Mouse (Mus musculus): ENCODE measurements around the gene Fryl.

Gene Fryl

GRCm38 (mm10) chr5:73157502-73157901 lies 98.9 kb downstream of the Fryl start:
- no peak for DNase-seq (ENCODE audit: low spot score)

- no peak for DNase-seq (ENCODE audit: low spot score)
These were observed 99.4 kb downstream of the Fryl start for GRCm38 (mm10) chr5:73157009-73157408.

GRCm38 (mm10) chr5:73156226-73156926 lies 100.0 kb downstream of the Fryl start:
- no peak for DNase-seq (ENCODE audit: low spot score)

- no peak for DNase-seq (ENCODE audit: low spot score)
These were observed 102.5 kb downstream of the Fryl start for GRCm38 (mm10) chr5:73153802-73154465.

- no peak for DNase-seq (ENCODE audit: low spot score)
These were observed 104.2 kb downstream of the Fryl start for GRCm38 (mm10) chr5:73152206-73152605.

GRCm38 (mm10) chr5:73150877-73151445 lies 105.5 kb downstream of the Fryl start:
- no peak for DNase-seq (ENCODE audit: low spot score)

- DNase-seq (ENCODE audit: low spot score) = no peak
These were observed 111.4 kb downstream of the Fryl start for GRCm38 (mm10) chr5:73144987-73145386.

GRCm38 (mm10) chr5:73141712-73142111 lies 114.7 kb downstream of the Fryl start:
- DNase-seq (ENCODE audit: low spot score) = no peak

- DNase-seq (ENCODE audit: low spot score) = no peak
These were observed 115.3 kb downstream of the Fryl start for GRCm38 (mm10) chr5:73141161-73141560.

GRCm38 (mm10) chr5:73137561-73137960 lies 118.9 kb downstream of the Fryl start:
- no peak for DNase-seq (ENCODE audit: low spot score)

- DNase-seq (ENCODE audit: low spot score) = no peak
These were observed 120.5 kb downstream of the Fryl start for GRCm38 (mm10) chr5:73135959-73136358.

GRCm38 (mm10) chr5:73135131-73135530 lies 121.3 kb downstream of the Fryl start:
- DNase-seq (ENCODE audit: low spot score) = no peak

GRCm38 (mm10) chr5:73133833-73134185 lies 122.6 kb downstream of the Fryl start:
- DNase-seq (ENCODE audit: low spot score) = peak; percentile 70

- no peak for DNase-seq (ENCODE audit: low spot score)
These were observed 123.2 kb downstream of the Fryl start for GRCm38 (mm10) chr5:73132998-73133832.

- no peak for DNase-seq (ENCODE audit: low spot score)
These were observed 125.4 kb downstream of the Fryl start for GRCm38 (mm10) chr5:73130984-73131383.

- peak; percentile 70 for DNase-seq (ENCODE audit: low spot score)
These were observed 126.5 kb downstream of the Fryl start for GRCm38 (mm10) chr5:73129871-73130270.

- DNase-seq (ENCODE audit: low spot score) = no peak
These were observed 136.3 kb downstream of the Fryl start for GRCm38 (mm10) chr5:73119969-73120725.

GRCm38 (mm10) chr5:73119524-73119923 lies 136.9 kb downstream of the Fryl start:
- no peak for DNase-seq (ENCODE audit: low spot score)

- no peak for DNase-seq (ENCODE audit: low spot score)
These were observed 137.6 kb downstream of the Fryl start for GRCm38 (mm10) chr5:73118786-73119185.

- no peak for DNase-seq (ENCODE audit: low spot score)
These were observed 141.5 kb downstream of the Fryl start for GRCm38 (mm10) chr5:73114878-73115277.

GRCm38 (mm10) chr5:73112331-73112730 lies 144.1 kb downstream of the Fryl start:
- no peak for DNase-seq (ENCODE audit: low spot score)

GRCm38 (mm10) chr5:73103657-73104056 lies 152.8 kb downstream of the Fryl start:
- DNase-seq (ENCODE audit: low spot score) = no peak
